ENCODE assay signal across 25 mouse cellular contexts in genomic region chr3:138936780-138937179, GRCm38 (mm10).
"Had no signal": no experiment of that assay in that cellular context is flagged by ENCODE, and none has a peak within 500 bp of the region (broad histone marks: within the 10 kb centered on the region; RNA-seq: fewer than 3 reads in every experiment).

No protein-coding gene starts in this region.

- H3K4me2 ChIP-seq: forebrain, embryonic 15.5 days; heart, embryonic 11.5 days; heart, embryonic 13.5 days; heart, embryonic 15.5 days; hindbrain, embryonic 13.5 days; hindbrain, embryonic 15.5 days; kidney, embryonic 15.5 days had no signal

- ATAC-seq: forebrain, embryonic 15.5 days; forebrain, postnatal 0 days; hindbrain, postnatal 0 days; intestine, embryonic 16.5 days had no signal

- H3K4me1 ChIP-seq: forebrain, embryonic 15.5 days; heart, embryonic 13.5 days; heart, embryonic 15.5 days; hindbrain, embryonic 15.5 days; kidney, embryonic 15.5 days; limb, embryonic 10.5 days had no signal

- H3K9ac ChIP-seq: forebrain, embryonic 15.5 days; forebrain, postnatal 0 days; heart, embryonic 13.5 days; heart, embryonic 15.5 days; hindbrain, embryonic 13.5 days; hindbrain, embryonic 15.5 days; kidney, embryonic 15.5 days had no signal

- H3K27ac ChIP-seq: forebrain, embryonic 15.5 days; heart, adult 2 months; heart, embryonic 13.5 days; heart, embryonic 15.5 days; hindbrain, embryonic 13.5 days; hindbrain, embryonic 15.5 days; hindbrain, postnatal 0 days; kidney, embryonic 15.5 days; kidney, postnatal 0 days; limb, embryonic 10.5 days had no signal

- H3K27me3 ChIP-seq: forebrain, embryonic 15.5 days; heart, embryonic 13.5 days; heart, embryonic 15.5 days; hindbrain, embryonic 13.5 days; hindbrain, embryonic 15.5 days; kidney, embryonic 15.5 days had no signal

- DNase-seq: forebrain, postnatal 0 days; gastrocnemius, postnatal 14 days; gastrocnemius, postnatal 36 days; heart, adult 11 months; heart, adult 2 months; heart, postnatal 14 days; heart, postnatal 36 days; kidney, adult 11 months; kidney, adult 2 months; kidney, adult 9 months; kidney, postnatal 14 days; kidney, postnatal 36 days; layer of hippocampus, adult 9-11 months; layer of hippocampus, postnatal 36 days had no signal

- H3K4me3 ChIP-seq: forebrain, embryonic 15.5 days; heart, adult 2 months; heart, embryonic 13.5 days; heart, embryonic 15.5 days; hindbrain, embryonic 13.5 days; hindbrain, embryonic 15.5 days; kidney, embryonic 15.5 days; limb, embryonic 10.5 days had no signal

- H3K9me3 ChIP-seq: forebrain, embryonic 15.5 days; heart, embryonic 15.5 days; kidney, embryonic 15.5 days; limb, embryonic 10.5 days had no signal
